Mouse (Mus musculus): ENCODE data around the gene Col4a5. TPM values are rescaled to one million over a fixed set of nuclear protein-coding genes. Genes with fewer than 3 reads are reported as not detected.

Col4a5 gene
- polyA plus RNA-seq (2017; shearing (Covaris generic)): not detected

DNA sequence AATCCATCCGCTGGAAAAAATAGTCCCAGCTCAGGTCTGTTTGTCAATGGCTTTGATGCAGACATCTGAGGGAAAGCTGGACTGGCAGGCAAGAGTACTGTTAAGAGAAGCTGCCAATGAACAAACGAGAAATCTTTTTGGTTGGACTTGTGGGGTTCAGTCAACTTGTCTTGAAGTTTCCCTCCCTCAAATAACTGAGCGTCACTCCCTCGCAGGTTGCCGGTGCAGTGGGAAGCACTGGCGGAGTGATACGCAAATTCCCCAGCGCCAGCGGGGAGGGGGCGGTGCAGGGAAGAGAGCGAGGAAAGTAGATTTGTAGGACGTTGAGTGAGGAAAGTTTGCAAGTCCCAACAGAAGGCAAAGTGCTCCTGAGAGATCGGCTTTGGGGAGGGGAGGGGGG, at the start of gene Col4a5:
Gene Col4a5 (plus strand): TSS at position 276 of the 400 bp plus-strand sequence.

DNA sequence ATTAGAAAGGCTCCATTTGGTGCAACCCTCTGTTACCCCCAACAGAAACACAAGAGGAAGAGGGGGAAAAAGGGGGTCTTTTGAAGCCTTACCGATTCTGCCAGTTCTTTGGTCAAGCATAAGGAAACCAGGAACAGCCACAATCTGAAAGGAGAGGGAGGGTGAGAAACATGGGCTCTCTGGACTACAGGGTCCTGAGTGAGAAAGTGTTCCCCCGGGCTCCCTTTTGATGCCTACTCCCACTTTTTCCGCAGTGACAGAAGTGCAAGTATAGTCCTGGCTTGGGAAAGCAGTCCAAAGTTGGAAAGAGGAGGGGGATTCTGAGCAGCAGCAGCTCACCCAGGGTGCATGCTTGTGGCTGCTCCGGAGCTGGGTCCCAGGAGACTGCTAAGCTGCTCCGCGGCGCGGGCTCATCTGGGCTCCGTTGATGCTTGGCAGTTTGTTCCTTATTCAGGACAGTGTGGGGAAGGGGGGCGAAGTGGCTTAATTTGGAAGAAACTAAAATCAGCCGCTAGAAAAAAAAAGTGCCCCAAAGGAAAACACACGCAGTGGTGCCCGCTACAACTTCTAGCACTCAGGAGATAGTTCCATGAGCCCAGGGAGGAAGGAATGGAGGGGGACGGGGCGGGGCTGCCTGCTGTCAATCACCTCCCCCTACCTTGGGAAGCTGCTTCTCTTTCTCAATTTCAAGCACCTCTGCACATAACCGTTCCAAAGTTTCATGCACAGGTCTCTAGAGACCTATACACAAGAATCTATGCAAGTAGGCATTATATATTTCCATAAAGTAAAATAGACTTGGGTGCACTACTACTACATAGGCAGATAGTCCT, 1.5 kb upstream of the Col4a5 start, which contains the start of gene Col4a6:
Gene Col4a6 (minus strand): TSS at position 607 of the 833 bp plus-strand sequence.

DNA sequence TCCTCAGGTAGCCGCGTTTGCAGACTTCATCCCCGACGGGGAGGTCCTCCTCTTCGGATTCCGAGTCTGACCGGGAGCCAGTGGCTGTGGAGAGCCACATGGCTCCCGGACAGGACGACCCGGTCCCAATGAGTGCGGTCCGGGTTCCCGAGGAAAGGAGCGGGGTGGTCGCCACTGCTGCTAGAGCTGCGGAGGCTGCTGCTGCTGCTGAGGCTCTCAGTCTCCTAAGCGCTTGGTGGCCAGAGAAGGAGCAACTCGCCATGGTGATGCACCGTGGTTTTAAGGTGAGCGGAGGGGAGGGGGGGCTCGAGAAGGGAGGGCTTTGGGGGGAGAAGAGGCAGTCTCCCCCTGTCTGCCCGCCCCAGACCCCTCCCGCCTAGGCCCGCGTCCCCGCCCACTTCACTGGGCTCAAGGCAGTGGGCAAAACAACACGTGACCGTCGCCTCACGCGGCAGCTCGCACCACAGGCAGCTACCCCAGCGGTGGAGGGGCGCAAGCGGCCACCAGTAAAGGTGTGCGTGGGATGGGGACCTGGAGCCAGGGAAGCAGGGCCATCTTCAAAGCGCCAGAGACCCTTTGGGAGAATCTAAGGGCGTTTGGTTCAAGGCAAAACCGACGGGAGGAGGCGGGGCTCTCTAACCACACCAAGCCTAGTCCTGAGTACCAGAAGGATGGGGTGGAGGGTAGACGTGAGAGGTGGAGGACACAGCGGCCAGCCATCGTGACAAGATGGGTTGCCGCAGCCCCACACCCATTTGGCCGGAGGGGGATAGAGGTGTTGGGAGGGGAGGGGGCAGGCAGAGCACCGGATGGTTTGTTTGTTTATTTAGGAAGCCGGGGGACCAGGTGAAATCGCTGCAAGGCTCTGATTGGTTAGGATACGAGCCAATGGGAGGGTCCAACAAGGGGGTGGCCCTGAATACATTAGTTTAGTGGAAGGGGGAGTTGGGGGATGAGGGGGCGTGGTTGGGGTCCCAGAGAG, 250.0 kb downstream of the Col4a5 start, which contains the start of gene Irs4:
Gene Irs4 (minus strand): TSS at position 327 of the 982 bp plus-strand sequence.

Other genes starting within 250 kb of the Col4a5 start
- not detected for gene Col4a6, start 1.3 kb upstream of the Col4a5 start, polyA plus RNA-seq (2017; shearing (Covaris generic))
- not detected for gene Irs4, start 249.9 kb downstream of the Col4a5 start, polyA plus RNA-seq (2017; shearing (Covaris generic))